Mouse (Mus musculus) embryonic facial prominence, embryonic 12.5 days (tissue): ENCODE measurements around the gene Xirp1. TPM values are rescaled to one million over a fixed set of nuclear protein-coding genes. Genes with fewer than 3 reads are reported as not detected.

ENCODE experiments used
- ATAC-seq: fragments of 200-750 bp; cut with Nextera tagmentation; 2 replicates; pipeline ENCODE4 v1.8.0; 2017; ENCODE audit not compliant: insufficient number of reproducible peaks, insufficient read depth, low FRiP score, low TSS enrichment
- H3K27ac ChIP-seq: fragments of 300-500 bp; sonication (generic); 2 replicates; pipeline ENCODE4 v1.5.1; 2016; ENCODE audit warnings: mild to moderate bottlenecking
- H3K27me3 ChIP-seq: fragments of 300-500 bp; sonication (generic); 2 replicates; pipeline ENCODE4 v1.6.1; 2016; ENCODE audit warnings: mild to moderate bottlenecking, moderate library complexity
- H3K36me3 ChIP-seq: fragments of 300-500 bp; sonication (generic); 2 replicates; pipeline ENCODE4 v1.6.1; 2016; ENCODE audit warnings: mild to moderate bottlenecking
- H3K4me1 ChIP-seq: fragments of 300-500 bp; sonication (generic); 2 replicates; pipeline ENCODE4 v1.6.1; 2016
- H3K4me2 ChIP-seq: fragments of 300-500 bp; sonication (generic); replicated peaks from 2 replicates; pipeline ENCODE4 v1.6.1; 2016; ENCODE audit warnings: mild to moderate bottlenecking, moderate library complexity
- H3K4me3 ChIP-seq: fragments of 300-500 bp; sonication (generic); 2 replicates; pipeline ENCODE4 v1.5.1; 2016; ENCODE audit warnings: mild to moderate bottlenecking
- H3K9ac ChIP-seq: fragments of 300-500 bp; sonication (generic); 2 replicates; pipeline ENCODE4 v1.6.1; 2016; ENCODE audit warnings: mild to moderate bottlenecking, moderate library complexity
- H3K9me3 ChIP-seq: fragments of 300-500 bp; sonication (generic); 2 replicates; pipeline ENCODE4 v1.6.1; 2016; ENCODE audit warnings: mild to moderate bottlenecking, moderate library complexity
- WGBS: fragments of 180-500 bp; shearing (Covaris S2); methylation state at CpG from one replicate; pipeline ENCODE4 v1.1.7; 2016; 5-methylcytosine and 5-hydroxymethylcytosine counted together
- polyA plus RNA-seq: library from polyadenylated mRNA; unstranded; fragments of >200 nt; fragmentation: Nextera tagmentation; extraction: Ambion mirVana; gene quantifications from 2 replicates; pipeline ENCODE4 v1.2.1, GENCODE M21; 2016

The Xirp1 gene
- polyA plus RNA-seq, result 0.33 and 0.37 TPM in 2 replicates

GRCm38 (mm10) chr9:120023086-120023811 is at the start of gene Xirp1:
Gene Xirp1 (minus strand): TSS chr9:120023598.
- no peak within 1 kb of the TSS for H3K27ac ChIP-seq
- no peak within 1 kb of the TSS for H3K9ac ChIP-seq
- H3K36me3 ChIP-seq, result no peaks in the 10 kb centered on the region
- no peak within 1 kb of the TSS for H3K4me2 ChIP-seq
- ATAC-seq, result no peak
- no peaks in the 10 kb centered on the region for H3K9me3 ChIP-seq
- 0 out of 2 replicates have a peak, but pooled peaks cover 5% of the 10 kb centered on the region for H3K4me1 ChIP-seq
- 84% methylated on average over 18 of the region's 18 CpGs for WGBS
- no peak within 1 kb of the TSS for H3K4me3 ChIP-seq
- H3K27me3 ChIP-seq, result no peaks in the 10 kb centered on the region

DNA sequence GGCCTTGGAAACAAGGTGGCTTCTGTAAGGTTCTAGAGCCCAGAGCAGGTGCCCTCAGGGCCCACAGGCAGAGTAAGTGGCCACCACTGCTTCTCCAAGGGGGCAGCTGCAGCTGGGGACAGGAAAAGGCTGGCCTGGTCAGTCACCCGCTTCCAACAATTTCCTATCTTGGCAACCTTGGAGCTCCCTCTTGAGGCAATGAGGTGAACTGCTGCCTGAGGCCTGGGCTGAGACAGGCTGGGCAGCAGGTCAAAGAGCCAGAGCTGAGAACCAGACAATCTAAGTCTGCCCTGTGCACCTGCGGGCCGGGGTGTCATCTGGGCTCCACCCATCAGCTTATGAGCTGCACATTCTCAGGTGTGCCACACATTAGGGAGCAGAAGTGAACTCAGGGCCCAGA is 49.8 kb upstream of the Xirp1 start:
- no peak for ATAC-seq
- Histone ChIP-seq H3K4me2 (no peak overlapping the region), H3K36me3 (no peaks in the 10 kb centered on the region), H3K27ac (no peak overlapping the region), H3K9me3 (no peaks in the 10 kb centered on the region), H3K4me3 (no peak overlapping the region), H3K27me3 (no peaks in the 10 kb centered on the region), H3K4me1 (no peaks in the 10 kb centered on the region), H3K9ac (no peak overlapping the region)
- 21% methylated on average over 3 of the region's 3 CpGs for WGBS

GRCm38 (mm10) chr9:120071251-120071650 is 47.9 kb upstream of the Xirp1 start:
- WGBS, result 71% methylated on average over 2 of the region's 2 CpGs

GRCm38 (mm10) chr9:120069779-120070178 is 46.4 kb upstream of the Xirp1 start, which contains the start of gene Cx3cr1:
Gene Cx3cr1 (minus strand): TSS chr9:120069879.
- H3K4me2 ChIP-seq, result no peak within 1 kb of the TSS
- no peaks in the 10 kb centered on the region for H3K36me3 ChIP-seq
- no peaks in the 10 kb centered on the region for H3K4me1 ChIP-seq
- no peak within 1 kb of the TSS for H3K9ac ChIP-seq
- no peak within 1 kb of the TSS for H3K4me3 ChIP-seq
- H3K27me3 ChIP-seq, result no peaks in the 10 kb centered on the region
- no peak within 1 kb of the TSS for H3K27ac ChIP-seq
- H3K9me3 ChIP-seq, result no peaks in the 10 kb centered on the region
- 82% methylated on average over 11 of the region's 11 CpGs for WGBS
- no peak for ATAC-seq

More at GRCm38 (mm10) chr9:120071251-120071650, 47.9 kb upstream of the Xirp1 start:
- H3K9me3 ChIP-seq, result no peaks in the 10 kb centered on the region
- no peak overlapping the region for H3K9ac ChIP-seq
- H3K4me3 ChIP-seq, result no peak overlapping the region
- H3K4me2 ChIP-seq, result no peak overlapping the region
- no peak for ATAC-seq
- H3K4me1 ChIP-seq, result no peaks in the 10 kb centered on the region
- no peak overlapping the region for H3K27ac ChIP-seq
- H3K36me3 ChIP-seq, result no peaks in the 10 kb centered on the region
- H3K27me3 ChIP-seq, result no peaks in the 10 kb centered on the region

- no peaks in the 10 kb centered on the region for H3K4me1 ChIP-seq
- WGBS, result 55% methylated on average over 10 of the region's 10 CpGs
- no peak overlapping the region for H3K27ac ChIP-seq
- H3K27me3 ChIP-seq, result no peaks in the 10 kb centered on the region
- H3K4me3 ChIP-seq, result no peak overlapping the region
- no peak overlapping the region for H3K4me2 ChIP-seq
- no peaks in the 10 kb centered on the region for H3K9me3 ChIP-seq
- H3K9ac ChIP-seq, result no peak overlapping the region
- H3K36me3 ChIP-seq, result no peaks in the 10 kb centered on the region
- ATAC-seq, result no peak
Measured at GRCm38 (mm10) chr9:120068047-120068446, 44.6 kb upstream of the Xirp1 start.

GRCm38 (mm10) chr9:120067609-120068008 is 44.2 kb upstream of the Xirp1 start:
- ATAC-seq, result no peak

DNA sequence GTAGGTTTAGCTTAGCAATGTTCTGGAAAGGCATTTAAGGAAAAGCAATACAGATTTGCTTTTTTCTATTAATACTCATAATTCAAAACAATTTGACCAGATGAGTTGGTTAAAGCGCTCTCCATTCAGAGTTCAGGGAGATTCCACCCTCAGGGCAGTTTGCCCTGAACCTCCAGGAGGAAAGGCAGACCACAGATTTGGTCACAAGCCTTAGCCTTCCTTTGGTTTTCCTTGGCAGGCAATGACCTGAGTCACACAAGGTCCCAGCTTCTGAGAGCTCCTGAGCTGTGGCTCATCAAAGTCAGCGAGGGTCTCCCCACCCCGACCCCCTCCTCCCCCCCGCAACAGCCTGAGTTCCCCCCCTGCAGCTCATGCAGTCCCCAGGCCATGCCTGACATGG is 40.9 kb upstream of the Xirp1 start:
- no peak overlapping the region for H3K4me2 ChIP-seq
- H3K4me1 ChIP-seq, result no peaks in the 10 kb centered on the region
- H3K9me3 ChIP-seq, result no peaks in the 10 kb centered on the region
- no peak for ATAC-seq
- no peak overlapping the region for H3K27ac ChIP-seq
- H3K9ac ChIP-seq, result no peak overlapping the region
- no peak overlapping the region for H3K4me3 ChIP-seq
- no peaks in the 10 kb centered on the region for H3K36me3 ChIP-seq
- WGBS, result 72% methylated on average over 4 of the region's 4 CpGs
- no peaks in the 10 kb centered on the region for H3K27me3 ChIP-seq

More at GRCm38 (mm10) chr9:120067609-120068008, 44.2 kb upstream of the Xirp1 start:
- Histone ChIP-seq H3K36me3 (no peaks in the 10 kb centered on the region), H3K4me2 (no peak overlapping the region), H3K4me3 (no peak overlapping the region), H3K27me3 (no peaks in the 10 kb centered on the region), H3K9ac (no peak overlapping the region), H3K4me1 (no peaks in the 10 kb centered on the region), H3K9me3 (no peaks in the 10 kb centered on the region), H3K27ac (no peak overlapping the region)
- 85% methylated on average over 2 of the region's 2 CpGs for WGBS

GRCm38 (mm10) chr9:120058730-120059129 is 35.3 kb upstream of the Xirp1 start:
- H3K27me3 ChIP-seq, result no peaks in the 10 kb centered on the region
- H3K36me3 ChIP-seq, result no peaks in the 10 kb centered on the region
- no peak overlapping the region for H3K9ac ChIP-seq
- WGBS, result 67% methylated on average over 3 of the region's 3 CpGs
- no peak overlapping the region for H3K4me2 ChIP-seq
- H3K4me1 ChIP-seq, result 0 out of 2 replicates have a peak, but pooled peaks cover 4% of the 10 kb centered on the region
- no peaks in the 10 kb centered on the region for H3K9me3 ChIP-seq
- no peak for ATAC-seq
- H3K27ac ChIP-seq, result no peak overlapping the region
- no peak overlapping the region for H3K4me3 ChIP-seq

- Histone ChIP-seq H3K9me3 (no peaks in the 10 kb centered on the region), H3K27me3 (no peaks in the 10 kb centered on the region), H3K4me2 (no peak overlapping the region), H3K9ac (no peak overlapping the region), H3K27ac (no peak overlapping the region), H3K36me3 (no peaks in the 10 kb centered on the region), H3K4me1 (0 out of 2 replicates have a peak, but pooled peaks cover 4% of the 10 kb centered on the region), H3K4me3 (no peak overlapping the region)
- no peak for ATAC-seq
- 74% methylated on average over 9 of the region's 9 CpGs for WGBS
Measured at GRCm38 (mm10) chr9:120056201-120056600, 32.8 kb upstream of the Xirp1 start.

DNA sequence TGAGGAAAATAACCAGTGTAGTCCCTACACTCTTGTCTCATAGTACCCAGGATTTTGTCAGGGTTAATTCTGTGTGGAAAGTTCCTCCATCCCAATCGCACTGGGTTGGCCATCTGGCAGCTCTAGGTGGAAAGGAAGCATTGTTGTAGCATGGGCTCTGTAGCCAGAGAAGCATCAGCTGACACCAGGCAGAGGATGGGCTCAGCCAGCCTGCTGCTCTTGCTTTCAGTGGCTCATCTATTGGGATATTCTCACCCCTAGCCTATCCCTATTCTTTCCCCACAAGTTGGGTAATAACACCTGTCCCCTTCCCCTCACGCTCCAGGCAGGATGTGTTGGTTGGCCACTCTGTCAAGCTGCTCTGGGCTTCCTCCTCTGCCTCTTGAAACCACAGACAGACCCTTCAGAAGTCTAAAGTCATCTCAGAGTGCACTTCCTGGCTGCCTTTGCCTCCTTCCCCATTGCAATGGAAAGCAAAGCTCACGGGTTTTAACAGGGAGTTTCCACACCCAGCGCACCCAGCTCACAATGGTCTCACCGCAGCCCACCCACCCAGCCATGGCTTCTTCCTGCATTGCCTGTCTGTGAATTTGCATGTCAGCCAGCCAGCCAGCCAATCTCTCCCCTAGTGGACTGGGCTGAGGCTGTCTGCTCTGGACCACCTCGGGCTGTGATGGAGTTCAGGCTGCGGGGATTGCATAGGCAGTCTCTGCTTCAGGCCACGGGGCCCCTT is 31.3 kb upstream of the Xirp1 start:
- H3K27ac ChIP-seq, result no peak overlapping the region
- 55% methylated on average over 8 of the region's 8 CpGs for WGBS

GRCm38 (mm10) chr9:120049407-120049806 is 26.0 kb upstream of the Xirp1 start:
- H3K4me2 ChIP-seq, result no peak overlapping the region
- no peaks in the 10 kb centered on the region for H3K4me1 ChIP-seq
- H3K4me3 ChIP-seq, result no peak overlapping the region
- no peaks in the 10 kb centered on the region for H3K27me3 ChIP-seq
- H3K27ac ChIP-seq, result no peak overlapping the region
- 74% methylated on average over 3 of the region's 3 CpGs for WGBS
- H3K9me3 ChIP-seq, result no peaks in the 10 kb centered on the region
- no peaks in the 10 kb centered on the region for H3K36me3 ChIP-seq
- ATAC-seq, result no peak
- H3K9ac ChIP-seq, result no peak overlapping the region

More for the DNA sequence above, 31.3 kb upstream of the Xirp1 start:
- H3K9me3 ChIP-seq, result no peaks in the 10 kb centered on the region
- no peak for ATAC-seq
- 0 out of 2 replicates have a peak, but pooled peaks cover 4% of the 10 kb centered on the region for H3K4me1 ChIP-seq
- H3K9ac ChIP-seq, result no peak overlapping the region
- H3K4me3 ChIP-seq, result no peak overlapping the region
- no peaks in the 10 kb centered on the region for H3K36me3 ChIP-seq
- no peaks in the 10 kb centered on the region for H3K27me3 ChIP-seq
- no peak overlapping the region for H3K4me2 ChIP-seq

GRCm38 (mm10) chr9:120048495-120048894 is 25.1 kb upstream of the Xirp1 start:
- Histone ChIP-seq H3K4me1 (no peaks in the 10 kb centered on the region), H3K9me3 (no peaks in the 10 kb centered on the region), H3K4me3 (no peak overlapping the region), H3K4me2 (no peak overlapping the region), H3K27ac (no peak overlapping the region), H3K36me3 (no peaks in the 10 kb centered on the region), H3K9ac (no peak overlapping the region), H3K27me3 (no peaks in the 10 kb centered on the region)
- no peak for ATAC-seq
- 67% methylated on average over 6 of the region's 6 CpGs for WGBS
